Mouse (Mus musculus): ENCODE results near the gene Atp6v0a2.

The Atp6v0a2 gene

GRCm38 (mm10) chr5:124637836-124638235 lies 9.5 kb downstream of the Atp6v0a2 start:
- no peak for DNase-seq

DNA sequence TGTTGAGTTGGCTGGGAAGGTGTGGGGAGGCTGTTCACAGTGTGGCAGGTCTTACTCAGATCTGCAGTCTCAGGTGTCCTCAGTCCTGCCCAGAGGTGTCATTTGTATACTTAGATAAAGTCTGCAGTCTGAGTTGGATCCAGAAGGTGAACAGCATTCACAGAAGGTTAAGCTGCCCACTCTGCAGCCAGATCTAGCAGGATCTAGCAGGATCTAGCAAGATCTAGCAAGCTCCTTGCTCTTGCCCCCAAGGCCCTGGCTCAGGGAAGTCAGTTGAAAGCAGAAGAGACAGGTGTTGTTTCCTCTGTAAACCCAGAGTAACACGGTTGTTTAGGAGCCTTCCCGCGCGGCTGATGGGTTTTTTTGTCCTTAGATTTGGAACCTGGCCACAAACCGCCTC lies 85.4 kb downstream of the Atp6v0a2 start:
- peak; percentile 40 for DNase-seq

- peak; percentile 55 for DNase-seq
Observed at GRCm38 (mm10) chr5:124715135-124715534, 86.8 kb downstream of the Atp6v0a2 start.

- no peak for DNase-seq
Observed at GRCm38 (mm10) chr5:124717969-124718368, 89.6 kb downstream of the Atp6v0a2 start.

DNA sequence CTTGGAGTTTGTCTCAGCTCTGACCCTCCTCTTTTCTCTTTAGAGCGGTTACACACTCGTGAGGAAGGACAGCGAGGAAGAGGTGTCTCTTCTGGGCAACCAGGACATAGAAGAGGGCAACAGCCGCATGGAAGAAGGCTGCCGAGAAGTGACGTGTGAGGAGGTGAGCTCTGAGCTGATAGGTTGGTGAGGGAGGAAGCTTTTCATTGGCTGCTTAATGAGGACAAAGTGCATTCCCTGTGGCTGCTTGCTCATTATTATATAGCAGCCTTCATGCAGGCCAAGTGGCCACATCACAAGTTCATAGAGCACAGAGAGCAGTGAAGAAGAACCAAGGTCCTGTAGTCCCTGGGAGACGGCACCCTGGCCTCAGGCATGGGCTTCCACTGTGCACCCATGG lies 90.0 kb downstream of the Atp6v0a2 start:
- peak; percentile 42 for DNase-seq

DNA sequence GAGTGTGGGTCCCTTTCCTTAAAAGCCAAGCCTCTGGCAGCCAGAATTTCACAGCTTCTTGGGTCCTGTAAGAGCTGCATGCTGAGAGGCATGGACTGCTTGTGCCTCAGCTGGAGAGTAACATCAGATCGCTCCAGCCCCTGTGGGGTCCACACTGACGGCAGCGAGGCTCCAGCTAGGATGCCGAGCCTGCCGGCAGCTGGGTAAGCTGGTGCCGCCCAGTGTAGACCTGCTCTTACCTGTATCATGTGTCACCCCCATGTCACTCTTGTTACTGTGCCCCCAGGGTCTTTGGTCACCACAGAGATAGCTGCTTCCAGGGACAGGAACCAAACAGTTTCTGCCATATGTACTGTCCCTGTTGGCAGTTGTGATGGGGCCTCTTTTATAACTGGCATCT lies 94.7 kb downstream of the Atp6v0a2 start:
- no peak for DNase-seq

DNA sequence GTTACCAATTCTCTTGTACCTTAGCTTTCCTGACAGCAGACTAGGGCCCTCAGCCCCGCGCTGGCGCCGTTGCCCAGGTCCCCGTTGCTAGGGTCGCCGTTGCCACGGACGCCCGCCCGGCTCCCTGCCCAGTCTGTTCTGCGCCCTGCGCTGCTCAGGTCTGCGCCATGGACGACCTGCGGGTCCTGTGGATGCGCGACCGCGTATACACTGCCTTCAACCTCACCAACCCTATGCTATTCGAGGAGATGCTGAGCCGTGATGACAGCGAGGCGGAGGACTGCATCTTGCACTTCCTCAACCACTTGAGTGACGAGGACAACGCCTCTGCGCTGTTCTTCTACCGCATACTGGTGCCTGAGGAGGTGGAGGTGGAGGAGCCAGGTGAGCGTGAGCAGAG lies 96.6 kb downstream of the Atp6v0a2 start, which contains the start of gene Dnah10:
TSS of gene Dnah10 (plus strand) at position 89 of the 400 bp plus-strand sequence.
- DNase-seq = no peak

GRCm38 (mm10) chr5:124729662-124730206 lies 101.4 kb downstream of the Atp6v0a2 start:
- DNase-seq = peak; percentile 14

DNA sequence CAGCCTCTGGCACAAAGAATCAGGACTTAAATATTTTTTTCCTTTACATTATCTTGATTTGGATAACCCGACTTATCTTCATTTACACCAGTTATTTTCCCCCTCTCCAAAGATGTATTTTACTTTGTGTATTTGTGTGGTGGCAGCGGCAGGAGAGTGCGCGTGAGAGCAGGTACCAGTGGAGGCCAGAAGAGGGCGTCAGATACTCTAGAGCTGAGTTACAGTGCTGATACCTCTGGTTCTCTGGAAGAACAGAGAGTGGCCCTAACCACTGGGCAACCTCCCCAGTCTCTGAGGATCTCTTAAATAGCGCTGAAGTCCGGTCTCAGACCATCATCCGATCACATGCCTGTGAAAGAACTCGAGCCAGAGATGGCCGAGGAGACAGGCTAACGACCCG lies 105.6 kb downstream of the Atp6v0a2 start:
- DNase-seq = no peak

- DNase-seq = no peak
Observed at GRCm38 (mm10) chr5:124741898-124742599, 113.7 kb downstream of the Atp6v0a2 start.

DNA sequence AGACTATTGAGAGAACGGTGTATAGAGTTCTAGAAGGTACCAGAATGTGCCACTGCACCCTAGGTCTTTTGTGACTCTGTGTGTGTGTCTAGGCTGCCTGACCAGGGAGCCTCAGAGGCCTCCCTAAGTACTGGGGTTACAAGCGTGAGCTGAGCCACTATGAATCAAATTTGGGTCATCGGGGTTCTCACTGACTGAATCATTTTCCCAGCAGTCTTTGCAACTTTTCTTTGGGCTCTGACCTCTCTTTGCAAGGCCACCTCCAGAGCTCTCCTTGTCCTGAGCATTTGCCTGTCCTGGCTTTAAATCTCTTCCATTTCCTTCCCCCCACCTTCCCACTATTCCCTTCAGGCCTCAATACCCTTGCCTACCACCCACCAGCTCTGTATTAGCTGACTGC lies 115.5 kb downstream of the Atp6v0a2 start:
- DNase-seq = no peak

DNA sequence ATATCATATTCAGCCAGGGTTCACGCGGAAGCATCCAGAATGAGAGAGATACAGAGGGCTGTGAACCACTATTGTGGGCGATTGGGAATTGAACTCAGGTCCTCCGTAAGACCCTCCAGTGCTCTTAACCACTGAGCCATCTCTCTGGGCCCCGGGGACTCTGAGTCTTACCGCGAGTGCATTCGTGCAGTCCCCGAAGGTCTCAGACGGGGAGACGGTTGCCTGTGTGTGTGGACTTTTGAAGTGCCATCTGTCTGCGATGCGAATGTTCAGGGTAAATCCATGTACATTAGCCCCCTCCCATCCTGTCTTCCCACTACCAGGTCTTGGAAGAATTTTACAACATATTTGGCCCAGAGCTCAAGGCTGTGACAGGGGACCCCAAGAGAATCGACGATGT lies 117.8 kb downstream of the Atp6v0a2 start:
- no peak for DNase-seq

- DNase-seq = no peak
Observed at GRCm38 (mm10) chr5:124748296-124748695, 119.9 kb downstream of the Atp6v0a2 start.

DNA sequence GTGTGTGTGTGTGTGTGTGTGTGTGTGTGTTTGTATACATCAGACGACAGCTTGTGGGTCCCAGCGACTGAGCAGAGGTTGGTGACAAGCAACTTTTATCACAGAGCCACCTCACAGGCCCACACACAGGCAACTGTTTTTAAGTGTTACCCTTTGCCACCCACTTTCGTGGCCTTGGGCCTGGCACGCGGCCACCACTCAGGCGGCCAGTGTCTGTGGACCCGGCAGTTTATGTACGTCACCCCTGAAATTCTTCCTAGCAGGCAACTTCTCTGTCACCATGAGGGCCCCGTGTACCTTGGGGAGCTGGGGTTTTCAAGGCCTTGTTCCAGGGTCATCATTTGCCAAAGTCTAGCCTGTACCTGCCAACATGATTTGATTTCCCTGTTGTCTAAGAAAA lies 123.3 kb downstream of the Atp6v0a2 start:
- DNase-seq = no peak

DNA sequence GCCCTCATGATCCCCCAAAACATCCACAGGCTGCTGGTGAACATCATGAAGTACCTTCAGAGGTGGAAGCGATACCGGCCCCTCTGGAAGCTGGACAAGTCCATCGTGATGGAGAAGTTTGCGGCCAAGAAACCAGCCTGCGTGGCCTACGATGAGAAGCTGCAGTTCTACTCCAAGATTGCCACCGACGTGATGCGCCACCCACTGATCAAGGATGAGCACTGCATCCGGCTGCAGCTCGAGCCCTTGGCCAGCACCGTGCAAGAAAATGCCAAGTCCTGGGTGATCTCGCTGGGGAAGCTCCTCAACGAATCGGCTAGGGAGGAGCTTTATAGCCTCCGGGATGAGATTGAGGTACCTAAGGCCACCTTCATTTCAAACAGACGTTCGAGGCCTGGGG lies 132.6 kb downstream of the Atp6v0a2 start:
- DNase-seq = no peak

DNA sequence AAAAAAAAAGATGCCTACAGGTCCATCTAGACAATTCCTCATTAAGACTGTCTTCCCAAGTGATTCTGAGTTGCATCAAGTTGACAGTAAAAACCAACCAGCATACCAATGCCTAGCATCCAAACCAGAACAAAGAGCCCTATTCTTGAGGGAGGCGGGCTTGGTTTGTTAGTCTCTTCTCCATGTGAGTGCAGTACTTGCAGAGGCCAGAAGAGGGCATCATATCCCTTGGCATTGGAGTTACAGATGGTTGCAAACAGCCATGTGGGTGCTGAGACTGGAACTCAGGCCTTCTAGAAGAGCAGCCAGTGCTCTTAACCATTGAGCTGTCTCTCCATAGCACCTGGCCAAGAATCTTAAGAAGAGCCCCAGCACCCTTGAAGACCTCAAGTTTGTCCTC lies 133.4 kb downstream of the Atp6v0a2 start:
- no peak for DNase-seq
